Mouse (Mus musculus): ENCODE results near the gene Abhd8.
A peak's percentile ranks its signal among the peaks of the same experiment; 100 is the strongest.

Abhd8 gene

DNA sequence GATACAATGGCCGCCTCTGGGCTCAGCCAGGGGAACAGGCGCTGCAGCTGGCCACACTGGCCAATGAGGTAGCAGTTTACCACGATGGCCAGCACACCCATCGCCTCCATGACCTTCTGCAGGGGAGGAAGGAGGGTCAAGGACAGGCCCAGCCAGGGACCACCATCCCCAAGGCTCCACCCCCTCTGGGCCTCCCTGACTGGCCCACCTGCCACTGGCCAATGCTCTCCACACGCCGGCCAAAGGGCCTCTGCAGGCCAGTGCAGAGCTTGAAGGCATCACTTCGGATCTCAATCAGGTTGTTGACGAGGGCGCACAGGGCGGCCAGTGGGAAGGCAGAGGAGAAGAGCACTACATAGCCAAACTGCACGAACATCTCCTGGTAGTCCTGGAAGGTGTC lies 15.5 kb upstream of the Abhd8 start:
- no peak for DNase-seq (ENCODE audit: extremely low read depth, low read depth)

DNA sequence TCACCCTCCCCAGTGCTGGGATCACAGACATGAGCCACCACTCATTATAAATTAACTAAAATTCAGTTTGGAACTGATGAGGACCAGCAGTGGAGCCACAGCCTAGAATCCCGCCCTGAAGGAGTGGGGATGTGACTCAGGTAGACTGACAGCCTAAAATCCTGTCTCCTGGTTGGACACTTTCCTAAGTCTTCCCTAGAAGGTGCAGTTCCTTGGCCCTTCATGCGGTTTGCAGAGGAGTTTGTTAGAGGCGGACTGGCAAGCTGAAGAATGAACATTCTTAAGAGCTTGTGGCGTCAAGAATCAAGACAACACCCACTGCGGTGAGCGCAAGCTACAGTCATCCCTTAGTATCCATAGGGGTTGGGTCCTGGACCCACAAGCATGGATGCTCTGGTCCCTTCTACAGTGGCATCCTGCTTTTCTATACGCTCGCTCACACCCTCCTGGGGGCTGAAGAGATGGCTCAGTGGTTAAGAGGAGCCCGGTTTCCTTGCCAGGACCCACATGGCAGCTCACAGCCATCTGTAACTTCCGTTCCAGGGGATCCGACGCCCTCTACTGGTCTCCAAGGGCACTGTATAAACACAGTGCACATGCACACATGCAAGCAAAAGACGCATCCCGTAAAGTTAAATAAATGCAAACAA lies 13.9 kb upstream of the Abhd8 start:
- DNase-seq (ENCODE audit: extremely low read depth, low read depth): peak; percentile 70

- DNase-seq (ENCODE audit: extremely low read depth, low read depth): no peak
Measured at GRCm38 (mm10) chr8:71476099-71476940, 12.9 kb upstream of the Abhd8 start.

- DNase-seq (ENCODE audit: extremely low read depth, low read depth): no peak
Measured at GRCm38 (mm10) chr8:71475702-71476075, 12.2 kb upstream of the Abhd8 start.

DNA sequence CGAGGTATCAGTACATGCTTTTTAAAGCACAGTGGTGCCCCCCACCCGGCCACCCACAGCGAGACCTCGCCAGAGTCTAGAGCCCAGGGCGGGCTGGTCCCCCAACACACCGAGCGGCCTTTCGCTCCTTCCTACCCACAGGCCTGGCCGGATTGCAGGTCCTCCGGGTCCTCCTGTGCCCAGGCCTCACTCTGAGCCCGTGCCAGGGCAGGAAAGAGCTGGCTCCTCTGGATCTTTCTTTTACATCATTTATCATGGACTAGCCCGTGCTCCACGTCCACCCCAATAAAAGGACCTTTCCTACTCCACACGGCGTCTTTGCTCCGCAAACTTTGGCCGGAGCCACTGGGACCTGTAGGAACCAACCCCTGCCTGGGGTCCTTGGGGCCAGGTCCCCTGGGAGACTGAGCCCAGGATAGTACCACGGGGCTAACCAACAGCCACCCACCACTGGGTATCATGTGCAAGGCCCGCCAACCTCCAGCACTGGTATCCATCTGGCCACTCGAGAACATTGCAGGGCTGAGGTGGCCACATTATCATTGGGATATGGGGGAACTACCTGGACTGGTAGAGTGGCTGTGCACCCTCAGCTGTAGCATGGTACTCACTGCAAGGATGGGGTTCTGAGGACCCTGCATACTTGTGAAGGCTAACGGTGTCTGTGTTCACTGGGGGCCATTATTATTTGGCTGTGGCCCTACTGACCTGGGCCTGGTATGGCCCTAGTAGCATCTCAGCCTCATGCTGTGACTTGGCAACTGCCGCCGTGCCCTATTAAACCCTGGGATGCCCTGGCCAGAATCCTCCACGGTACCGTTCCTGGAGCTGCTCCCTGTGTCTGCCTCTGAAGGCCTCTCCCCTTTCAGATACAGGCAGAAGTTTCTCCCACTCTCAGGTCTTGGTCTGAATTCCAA lies 11.6 kb upstream of the Abhd8 start:
- DNase-seq (ENCODE audit: extremely low read depth, low read depth): no peak

- no peak for DNase-seq (ENCODE audit: extremely low read depth, low read depth)
Measured at GRCm38 (mm10) chr8:71474344-71474743, 10.9 kb upstream of the Abhd8 start.

GRCm38 (mm10) chr8:71472601-71473386 lies 9.3 kb upstream of the Abhd8 start:
- DNase-seq (ENCODE audit: extremely low read depth, low read depth): no peak

DNA sequence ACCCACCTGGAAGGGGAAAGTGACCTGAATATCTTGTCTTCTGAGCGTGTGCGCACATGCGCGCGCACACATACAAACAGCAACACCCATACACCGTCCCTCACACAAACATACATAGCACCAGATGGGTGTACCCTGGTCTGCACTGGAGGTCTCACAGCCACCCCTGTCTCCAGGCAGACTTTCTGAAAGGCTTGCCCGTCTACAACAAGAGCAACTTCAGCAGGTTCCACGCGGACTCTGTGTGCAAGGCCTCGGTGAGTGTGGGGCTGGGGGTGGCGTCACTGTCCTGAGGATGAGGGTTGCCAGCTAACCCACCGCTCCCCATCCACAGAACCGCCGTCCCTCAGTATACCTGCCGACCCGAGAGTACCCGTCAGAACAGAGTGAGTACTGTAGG lies 8.4 kb upstream of the Abhd8 start:
- DNase-seq (ENCODE audit: extremely low read depth, low read depth): no peak

- no peak for DNase-seq (ENCODE audit: extremely low read depth, low read depth)
Measured at GRCm38 (mm10) chr8:71470913-71471255, 7.4 kb upstream of the Abhd8 start.

DNA sequence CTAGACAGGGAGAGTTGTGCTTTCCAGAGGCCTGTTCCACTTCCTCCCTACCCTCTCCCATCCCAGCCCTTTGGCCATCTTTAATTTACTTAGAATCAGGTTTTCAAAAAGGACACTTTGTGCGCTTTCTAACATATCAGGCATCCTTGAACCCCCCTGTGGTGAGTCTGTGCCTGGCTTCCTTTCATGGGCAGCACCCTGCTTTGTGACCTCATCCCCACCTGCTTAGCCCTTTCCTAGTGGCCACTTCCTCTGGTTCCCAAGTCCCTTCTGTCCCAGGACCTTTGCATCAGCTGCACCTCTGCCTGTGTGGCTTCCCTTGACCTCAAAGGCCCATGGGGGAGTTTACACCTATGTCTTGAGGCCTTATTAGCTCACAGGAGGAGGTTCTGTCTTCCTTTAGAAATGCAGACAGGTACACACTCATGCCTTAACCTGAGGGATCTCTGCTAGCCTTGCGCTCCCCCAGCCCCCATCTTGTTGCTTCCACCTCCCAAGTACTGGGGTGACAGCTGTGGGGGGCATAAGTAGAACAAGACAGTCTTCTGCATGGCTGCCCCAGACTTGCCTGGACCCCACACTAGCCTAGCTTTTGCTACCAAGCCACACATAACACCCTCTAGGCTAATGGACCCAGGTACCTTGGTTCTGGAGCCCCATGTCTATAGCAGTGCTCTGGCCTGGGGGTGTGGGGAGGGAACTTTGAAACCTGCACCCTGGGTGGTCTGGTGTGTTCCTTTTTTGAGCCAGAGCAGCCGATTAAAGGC lies 6.9 kb upstream of the Abhd8 start:
- no peak for DNase-seq (ENCODE audit: extremely low read depth, low read depth)

DNA sequence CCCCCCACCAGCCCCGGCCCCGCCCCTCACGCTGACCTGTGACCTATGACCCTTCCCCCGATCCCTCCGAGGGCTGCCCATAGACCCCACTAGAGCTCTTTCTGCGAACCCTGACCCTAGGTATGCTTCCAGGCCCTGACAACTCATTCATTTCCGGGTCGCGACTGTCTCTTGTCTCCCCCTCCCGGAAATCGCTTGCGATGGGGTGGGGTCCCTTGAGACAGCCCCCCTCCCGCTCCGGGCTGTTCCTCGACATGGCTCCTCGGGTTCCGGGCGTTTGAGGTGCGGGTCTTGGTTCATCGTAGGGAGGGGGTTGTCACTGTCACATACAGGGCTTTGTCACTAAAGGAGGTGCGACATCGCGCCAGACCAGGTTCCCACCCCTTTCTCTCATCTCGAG lies 6.0 kb upstream of the Abhd8 start:
- no peak for DNase-seq (ENCODE audit: extremely low read depth, low read depth)

DNA sequence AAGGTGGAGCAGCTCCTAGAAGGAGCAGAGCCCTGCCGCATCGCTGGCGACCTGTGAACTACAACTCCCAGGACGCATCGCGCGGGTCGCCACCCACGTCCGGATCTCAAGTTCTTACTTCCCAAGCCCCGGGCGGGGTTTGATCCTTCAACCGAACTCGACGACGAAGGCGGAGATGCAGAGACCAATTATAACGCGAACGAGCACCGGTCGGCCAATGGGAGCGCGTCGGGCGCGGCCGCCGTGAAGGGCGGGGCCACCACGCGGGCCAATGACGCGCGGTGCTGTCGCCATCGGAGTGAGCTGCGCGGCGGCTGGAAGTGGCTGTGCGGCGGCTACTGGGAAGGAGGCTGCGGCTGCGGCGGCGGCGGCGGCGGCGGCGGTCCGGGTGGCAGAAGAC lies 5.5 kb upstream of the Abhd8 start, which contains the start of gene Dda1:
TSS of gene Dda1 (plus strand) at position 284 of the 400 bp plus-strand sequence.
- peak; percentile 96 for DNase-seq (ENCODE audit: extremely low read depth, low read depth)

DNA sequence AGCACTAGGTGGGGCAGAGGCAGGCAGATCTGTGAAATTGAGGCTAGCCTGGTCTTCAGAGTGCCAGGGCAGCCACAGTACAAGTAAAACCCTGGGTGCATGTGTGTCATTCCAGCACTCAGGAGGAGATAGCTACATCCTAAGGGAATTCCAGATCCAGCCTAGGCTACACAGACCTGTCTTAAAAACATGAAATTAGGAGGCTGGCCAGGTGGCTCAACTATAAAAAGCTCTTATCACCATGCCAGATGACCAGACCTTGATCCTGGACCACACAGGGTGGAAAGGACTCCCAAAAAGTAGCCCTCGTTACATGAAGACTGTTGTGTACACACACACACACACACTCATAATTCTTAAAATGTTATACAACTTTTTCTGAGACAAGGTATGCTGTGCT lies 4.5 kb upstream of the Abhd8 start:
- no peak for DNase-seq (ENCODE audit: extremely low read depth, low read depth)

GRCm38 (mm10) chr8:71467201-71467600 lies 3.7 kb upstream of the Abhd8 start:
- DNase-seq (ENCODE audit: extremely low read depth, low read depth): no peak

DNA sequence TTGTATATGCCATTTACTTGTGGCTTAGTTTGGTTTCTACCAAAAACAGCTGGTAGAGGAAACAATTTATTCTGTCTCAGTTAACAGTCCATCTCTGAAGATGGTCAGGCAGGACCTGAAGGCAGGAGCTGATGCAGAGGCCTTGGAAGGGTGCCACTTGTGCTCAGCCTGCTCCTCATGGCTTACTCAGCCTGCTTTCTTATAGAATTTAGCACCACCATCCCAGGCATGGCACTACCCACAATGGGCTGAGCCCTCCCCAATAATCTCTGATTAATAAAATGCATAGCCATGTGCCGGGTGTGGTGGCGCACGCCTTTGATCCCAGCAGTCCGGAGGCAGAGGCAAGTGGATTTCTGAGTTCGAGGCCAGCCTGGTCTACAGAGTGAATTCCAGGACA lies 2.7 kb upstream of the Abhd8 start:
- no peak for DNase-seq (ENCODE audit: extremely low read depth, low read depth)

DNA sequence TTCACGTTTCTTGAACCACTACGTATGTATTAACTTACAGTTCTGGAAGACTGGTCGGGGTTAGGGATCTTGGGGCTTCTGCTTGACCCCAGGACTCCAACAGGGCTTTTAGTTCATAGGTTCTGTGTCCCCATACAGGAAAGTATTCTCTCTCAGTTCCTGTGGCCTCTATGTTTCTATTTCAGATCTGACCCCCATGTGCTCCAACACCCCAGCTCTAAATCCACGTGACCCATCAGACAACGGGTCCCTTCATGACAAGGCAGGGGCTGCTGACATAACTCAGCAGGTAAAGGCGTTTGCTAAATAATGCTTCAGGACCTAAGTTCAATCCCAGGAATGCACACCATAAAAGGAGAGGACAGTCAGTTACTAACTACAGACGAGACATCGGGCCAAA lies 2.3 kb upstream of the Abhd8 start:
- no peak for DNase-seq (ENCODE audit: extremely low read depth, low read depth)

- DNase-seq (ENCODE audit: extremely low read depth, low read depth): peak; percentile 97
Measured at GRCm38 (mm10) chr8:71464513-71465500, 1.4 kb upstream of the Abhd8 start, which contains the start of gene Mrpl34. Gene Mrpl34, plus strand, starts transcription at chr8:71464959.

DNA sequence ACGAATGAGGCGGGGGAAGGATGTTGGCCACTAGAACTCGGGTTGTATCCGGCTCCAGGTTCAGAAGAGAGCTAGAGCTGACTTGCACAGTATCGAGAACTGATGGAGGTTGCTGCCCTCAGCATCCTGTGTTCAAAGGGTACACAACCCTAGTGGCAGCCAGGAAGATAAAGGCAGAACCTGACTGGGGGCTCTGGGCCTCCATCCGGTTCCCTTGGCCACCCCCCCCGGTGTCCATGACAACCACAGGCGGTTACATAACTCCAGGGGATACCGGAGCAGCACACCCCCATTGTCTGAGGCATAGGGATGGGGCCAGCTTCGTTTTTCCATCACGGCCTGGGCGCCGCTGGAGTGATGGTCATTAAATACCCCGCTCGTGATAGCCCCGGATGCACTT lies 669 bp downstream of the Abhd8 start:
- DNase-seq (ENCODE audit: extremely low read depth, low read depth): no peak

GRCm38 (mm10) chr8:71462191-71462590 lies 1.3 kb downstream of the Abhd8 start:
- no peak for DNase-seq (ENCODE audit: extremely low read depth, low read depth)
